Mouse (Mus musculus): ENCODE measurements around the gene Samd8.

Samd8 gene

GRCm38 (mm10) chr14:21750008-21750880, at the start of gene Samd8:
Gene Samd8, plus strand, starts transcription at chr14:21750531.
- peak; percentile 73 for DNase-seq (ENCODE audit: low read depth)

- DNase-seq (ENCODE audit: low read depth): no peak
Observed at GRCm38 (mm10) chr14:21702691-21703090, 47.6 kb upstream of the Samd8 start.

GRCm38 (mm10) chr14:21703255-21703654, 47.1 kb upstream of the Samd8 start:
- DNase-seq (ENCODE audit: low read depth): no peak

- no peak for DNase-seq (ENCODE audit: low read depth)
Observed at GRCm38 (mm10) chr14:21705462-21705861, 44.9 kb upstream of the Samd8 start.

GRCm38 (mm10) chr14:21706759-21707571, 43.4 kb upstream of the Samd8 start:
- peak; percentile 58 for DNase-seq (ENCODE audit: low read depth)

- no peak for DNase-seq (ENCODE audit: low read depth)
Observed at GRCm38 (mm10) chr14:21709545-21709944, 40.8 kb upstream of the Samd8 start.

GRCm38 (mm10) chr14:21711231-21711630, 39.1 kb upstream of the Samd8 start:
- no peak for DNase-seq (ENCODE audit: low read depth)

GRCm38 (mm10) chr14:21714486-21714885, 35.8 kb upstream of the Samd8 start, which contains the start of gene Dupd1:
Gene Dupd1, minus strand, starts transcription at chr14:21714576.
- no peak for DNase-seq (ENCODE audit: low read depth)

- no peak for DNase-seq (ENCODE audit: low read depth)
Observed at GRCm38 (mm10) chr14:21719646-21720383, 30.5 kb upstream of the Samd8 start.

- DNase-seq (ENCODE audit: low read depth): no peak
Observed at GRCm38 (mm10) chr14:21720430-21721205, 29.7 kb upstream of the Samd8 start.

GRCm38 (mm10) chr14:21722021-21722698, 28.2 kb upstream of the Samd8 start:
- DNase-seq (ENCODE audit: low read depth): no peak

GRCm38 (mm10) chr14:21729031-21729732, 21.1 kb upstream of the Samd8 start:
- no peak for DNase-seq (ENCODE audit: low read depth)

- DNase-seq (ENCODE audit: low read depth): no peak
Observed at GRCm38 (mm10) chr14:21729936-21730335, 20.4 kb upstream of the Samd8 start.

GRCm38 (mm10) chr14:21733131-21733905, 17.0 kb upstream of the Samd8 start:
- DNase-seq (ENCODE audit: low read depth): no peak

- no peak for DNase-seq (ENCODE audit: low read depth)
Observed at GRCm38 (mm10) chr14:21740345-21740744, 10.0 kb upstream of the Samd8 start.

GRCm38 (mm10) chr14:21741314-21741713, 9.0 kb upstream of the Samd8 start:
- no peak for DNase-seq (ENCODE audit: low read depth)

GRCm38 (mm10) chr14:21741786-21742185, 8.5 kb upstream of the Samd8 start:
- no peak for DNase-seq (ENCODE audit: low read depth)

GRCm38 (mm10) chr14:21742441-21742840, 7.9 kb upstream of the Samd8 start:
- no peak for DNase-seq (ENCODE audit: low read depth)

- DNase-seq (ENCODE audit: low read depth): no peak
Observed at GRCm38 (mm10) chr14:21744169-21744568, 6.2 kb upstream of the Samd8 start.

Measured in c-Kit-positive CD71-negative TER-119-negative erythroid progenitor cells, embryonic 14.5 days (primary cell).